Mouse (Mus musculus) R1 (cell line): ENCODE measurements at regions not wholly inside any gene's neighbourhood (a gene's known extent, or its start where the extent isn't known, plus 50 kb on each side); places are given as distances from the start of the nearest gene placed in this dataset.
A peak's percentile ranks its signal among the peaks of the same experiment; 100 is the strongest.

Experiments used
- DNase-seq: peaks from one replicate; pipeline ENCODE4 v3.0.0-alpha.2; 2018; ENCODE audit warnings: low read depth, low spot score

DNA sequence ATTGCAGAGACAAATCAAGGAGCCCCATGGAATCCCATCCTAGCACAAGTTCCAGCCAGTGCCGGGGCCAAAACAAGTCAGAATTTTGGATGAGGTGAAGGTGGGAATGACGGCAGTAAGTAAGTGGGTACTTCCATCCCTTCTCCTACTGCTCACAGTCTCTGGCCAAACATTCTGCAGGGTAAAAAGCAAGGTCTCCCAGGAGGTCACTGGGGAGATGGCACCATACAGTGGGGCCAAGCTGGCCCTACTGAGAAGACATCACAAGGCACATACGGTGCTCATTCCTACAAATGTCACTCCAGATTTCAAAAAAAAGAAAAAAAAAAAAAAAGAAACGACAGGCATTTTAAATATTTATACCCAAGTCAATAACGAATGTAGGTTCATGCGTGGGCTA lies 129.6 kb downstream of the Ddx11 start:
- no peak for DNase-seq

DNA sequence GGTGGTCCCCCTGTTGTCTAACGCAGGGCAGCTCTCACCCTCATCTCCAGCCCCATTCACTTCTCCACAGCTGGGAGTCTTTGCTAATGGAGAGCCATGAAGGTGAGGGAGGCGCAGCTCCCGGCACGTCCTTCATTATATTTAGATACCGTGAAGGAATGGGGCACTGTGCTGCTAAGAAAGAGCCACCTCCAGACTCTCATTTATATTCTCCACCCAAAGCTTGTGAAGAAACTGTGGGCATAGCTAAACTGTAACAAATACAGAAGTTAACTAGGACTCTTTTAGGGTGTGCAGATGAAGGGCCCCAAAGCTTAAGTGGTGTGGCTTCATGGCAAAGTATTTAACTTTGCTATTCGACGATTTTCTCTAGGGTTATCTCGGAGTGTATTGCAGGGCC lies 136.4 kb downstream of the Ddx11 start:
- no peak for DNase-seq

DNA sequence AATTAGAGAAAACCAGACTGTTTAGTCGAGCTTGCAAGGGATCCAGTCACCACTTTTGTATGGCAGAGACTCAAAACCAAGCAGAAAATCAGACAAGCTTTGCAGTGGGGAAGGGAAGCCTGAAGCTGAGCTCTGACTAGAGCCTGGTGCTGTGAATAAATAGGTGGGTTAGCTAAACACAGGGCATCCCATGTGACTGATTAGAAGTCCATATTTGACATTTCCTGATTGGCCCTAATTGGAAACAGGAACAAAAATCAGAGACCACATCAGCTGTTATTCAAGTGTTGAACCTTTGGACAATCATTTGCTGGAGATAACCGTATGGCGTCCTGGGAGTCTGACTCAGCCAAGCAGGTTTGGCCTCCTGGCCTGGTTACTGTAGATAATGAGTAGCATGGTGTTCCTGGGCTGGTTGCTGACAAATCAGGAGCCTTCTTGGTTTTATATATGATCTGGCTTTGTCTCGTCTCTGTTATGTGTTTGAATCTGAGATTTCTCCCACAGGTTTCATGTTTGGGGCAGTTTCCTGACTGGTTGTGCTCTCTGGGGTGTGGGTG lies 139.4 kb downstream of the Ddx11 start:
- no peak for DNase-seq

DNA sequence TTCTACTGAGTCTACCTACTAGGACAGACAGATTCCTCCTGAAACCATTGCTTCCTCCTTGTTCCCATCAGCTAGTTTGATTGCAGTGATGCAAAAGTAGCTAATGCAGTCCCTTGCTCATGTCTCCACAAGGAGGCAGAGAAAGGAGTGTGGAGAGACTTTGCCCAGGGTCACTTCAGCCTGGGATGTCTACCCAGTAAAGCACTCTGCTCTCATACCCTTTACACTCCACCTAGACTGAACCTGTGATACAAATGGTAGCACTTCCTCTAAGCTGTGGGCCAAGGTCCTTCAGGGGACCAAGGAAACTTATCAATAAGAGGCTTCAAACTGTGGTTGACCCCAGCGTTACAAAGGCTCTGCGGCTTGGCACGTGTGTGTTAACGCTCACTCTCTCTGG lies 140.1 kb downstream of the Ddx11 start:
- no peak for DNase-seq

DNA sequence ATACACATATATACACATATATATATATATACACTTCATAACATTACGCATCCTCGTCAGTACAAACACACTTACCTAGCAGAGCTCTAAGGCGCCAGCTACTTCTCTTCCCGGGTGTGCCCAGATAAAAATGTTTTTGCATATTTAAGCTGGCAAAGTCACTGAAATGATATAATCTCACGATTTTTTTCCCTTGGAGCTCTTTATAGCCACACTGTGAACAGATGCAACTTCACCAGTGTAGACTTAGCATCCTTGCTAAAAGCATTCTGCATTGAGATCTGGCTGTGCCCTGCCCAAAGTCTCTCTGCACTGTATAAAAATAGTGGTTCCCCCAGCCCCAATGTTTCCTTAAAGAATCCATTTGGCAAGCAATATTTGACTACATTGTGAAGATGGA lies 143.5 kb downstream of the Ddx11 start:
- DNase-seq, result no peak

GRCm38 (mm10) chr17:66267831-66268230 lies 144.5 kb downstream of the Ddx11 start:
- DNase-seq, result no peak

DNA sequence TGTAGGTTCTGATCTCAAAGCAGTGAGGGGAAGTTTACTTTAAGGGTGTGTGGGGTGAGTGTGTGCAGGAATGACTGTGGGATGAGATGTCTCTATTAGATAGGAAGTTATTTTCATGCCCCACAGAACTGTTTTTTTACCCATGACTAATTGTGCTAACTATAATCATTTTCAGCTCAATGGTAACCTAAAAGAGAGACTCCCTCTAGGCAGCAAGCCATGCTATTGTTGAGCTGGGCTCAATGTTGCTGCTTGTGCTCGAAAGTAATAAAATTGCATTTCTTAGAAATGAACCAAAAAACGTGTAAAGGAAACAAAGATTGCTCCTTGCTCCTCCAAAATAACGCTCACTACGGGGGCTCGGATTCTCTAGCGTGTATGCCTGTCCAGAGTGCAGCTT lies 146.2 kb downstream of the Ddx11 start:
- DNase-seq, result no peak

GRCm38 (mm10) chr17:66271906-66272305 lies 148.6 kb downstream of the Ddx11 start:
- DNase-seq, result no peak

DNA sequence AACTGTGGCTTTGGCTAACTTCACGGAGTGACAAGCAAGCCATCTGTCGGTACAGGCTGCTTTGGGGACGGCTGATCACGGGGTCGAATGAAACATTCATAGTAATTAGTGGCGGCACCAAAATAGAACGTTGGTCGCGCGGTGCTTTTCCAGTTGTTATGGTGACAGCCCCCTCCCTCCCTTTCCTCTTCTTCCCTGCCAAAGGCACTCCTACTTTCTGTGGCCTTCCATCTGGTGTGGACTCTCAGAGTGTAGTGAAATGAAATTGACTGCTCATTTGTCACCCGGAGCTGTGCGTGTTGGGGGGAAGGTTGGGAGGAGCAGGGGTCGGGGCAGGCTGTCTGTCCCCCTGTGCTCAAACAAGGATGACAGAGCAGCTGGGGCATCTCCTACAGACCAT lies 153.5 kb downstream of the Ddx11 start:
- DNase-seq, result peak; percentile 42

DNA sequence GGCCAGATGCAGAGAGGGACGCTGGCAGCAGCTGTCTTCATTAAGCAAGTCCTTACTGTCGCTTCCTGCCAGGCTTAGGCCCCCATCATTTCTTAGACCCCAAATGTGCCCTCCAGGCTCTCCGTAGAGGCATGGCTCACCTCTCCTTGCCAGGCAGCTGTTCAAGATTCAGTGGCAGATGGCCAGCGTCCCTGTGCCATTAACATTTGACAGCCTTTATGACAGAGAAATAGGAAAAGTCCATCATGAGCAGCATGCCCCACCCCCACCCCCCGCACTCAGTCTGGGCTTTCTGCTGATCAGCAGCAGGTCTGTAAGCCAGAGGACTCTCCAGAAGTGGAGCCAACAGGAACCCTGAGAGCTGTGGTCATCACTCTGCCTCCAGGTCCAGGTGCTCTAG lies 154.7 kb downstream of the Ddx11 start:
- DNase-seq, result no peak

DNA sequence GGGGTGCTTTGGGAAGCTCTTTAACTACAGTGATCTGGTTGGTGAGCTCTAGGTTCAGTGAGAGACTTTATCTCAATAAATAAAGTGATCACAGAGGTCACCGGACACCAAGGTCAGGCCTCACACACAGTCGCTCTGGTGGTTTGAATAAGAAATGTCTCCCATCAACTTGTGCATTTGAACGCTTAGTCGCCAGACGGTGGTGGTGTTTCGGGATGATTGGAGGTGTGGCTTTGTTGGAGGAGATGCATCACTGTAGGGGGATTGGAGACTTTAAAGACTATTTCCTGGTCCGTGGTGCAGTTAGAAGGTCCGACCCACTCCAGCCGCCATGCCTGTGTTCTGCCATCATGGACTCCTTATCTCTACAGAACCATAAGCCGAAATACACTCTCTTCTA lies 162.0 kb downstream of the Ddx11 start:
- peak; percentile 97 for DNase-seq
